Mouse (Mus musculus) stomach, embryonic 16.5 days (tissue): Measurements from ENCODE around the gene Pappa2. TPM values are rescaled to one million over a fixed set of nuclear protein-coding genes. Genes with fewer than 3 reads are reported as not detected.

Experiments
- ATAC-seq: fragments of 200-750 bp; cut with Nextera tagmentation; 2 replicates; pipeline ENCODE4 v1.8.0; 2017; ENCODE audit warnings: moderate number of reproducible peaks, moderate TSS enrichment; ENCODE audit not compliant: insufficient read depth, low FRiP score
- H3K27ac ChIP-seq: fragments of 300-500 bp; sonication (generic); 2 replicates; pipeline ENCODE4 v1.5.1; 2014; ENCODE audit warnings: low read length
- H3K27me3 ChIP-seq: fragments of 300-500 bp; sonication (generic); 2 replicates; pipeline ENCODE4 v1.6.1; 2014; ENCODE audit warnings: low read length, control low read depth, mixed read lengths; ENCODE audit not compliant: control insufficient read depth, insufficient read depth
- H3K36me3 ChIP-seq: fragments of 300-500 bp; sonication (generic); 2 replicates; pipeline ENCODE4 v1.6.1; 2014; ENCODE audit warnings: low read length; ENCODE audit not compliant: control insufficient read depth, insufficient read depth
- H3K4me1 ChIP-seq: fragments of 300-500 bp; sonication (generic); 2 replicates; pipeline ENCODE4 v1.6.1; 2014; ENCODE audit warnings: low read length, control low read depth, mixed read lengths; ENCODE audit not compliant: control insufficient read depth, insufficient read depth
- H3K4me2 ChIP-seq: fragments of 300-500 bp; sonication (generic); 2 replicates; pipeline ENCODE4 v1.6.1; 2014; ENCODE audit warnings: low read depth, low read length, mixed read lengths
- H3K4me3 ChIP-seq: fragments of 300-500 bp; sonication (generic); replicated peaks from 2 replicates; pipeline ENCODE4 v1.5.1; 2014; ENCODE audit warnings: mild to moderate bottlenecking, low read length
- H3K9ac ChIP-seq: fragments of 300-500 bp; sonication (generic); 2 replicates; pipeline ENCODE4 v1.6.1; 2014; ENCODE audit warnings: low read length
- H3K9me3 ChIP-seq: fragments of 300-500 bp; sonication (generic); replicated peaks from 2 replicates; pipeline ENCODE4 v1.6.1; 2016; ENCODE audit warnings: low read length, control low read depth; ENCODE audit not compliant: control insufficient read depth
- WGBS: fragments of 180-500 bp; shearing (Covaris S2); extraction: QIAGEN DNeasy Blood & Tissue Kit; methylation state at CpG from one replicate; pipeline ENCODE4 v1.1.7; 2014; 5-methylcytosine and 5-hydroxymethylcytosine counted together
- polyA plus RNA-seq: library from polyadenylated mRNA; unstranded; fragments of >200 nt; fragmentation: Nextera tagmentation; extraction: Ambion mirVana; gene quantifications from 2 replicates; pipeline ENCODE4 v1.2.1, GENCODE M21; 2015

The Pappa2 gene
- polyA plus RNA-seq, 1 experiment from 2014 or later = 1.1 TPM

DNA sequence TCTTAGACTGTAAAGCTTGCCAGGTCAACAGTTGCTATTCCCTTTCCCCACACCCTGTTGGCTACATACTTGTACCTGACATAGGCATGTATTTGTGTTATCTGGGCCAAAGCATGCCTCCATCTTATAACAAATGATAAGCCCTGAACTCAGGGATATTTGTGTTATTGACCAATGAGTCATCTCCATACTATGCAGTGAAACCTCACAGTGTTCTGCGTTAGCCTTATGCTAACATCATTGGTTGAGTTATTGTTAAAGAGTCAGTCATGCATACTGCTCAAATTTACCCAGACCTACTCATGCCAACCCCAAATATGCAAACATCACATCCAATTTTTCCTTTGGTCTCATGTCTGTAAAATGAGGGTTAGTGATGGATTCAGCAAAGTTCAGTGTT is 279.0 kb downstream of the Pappa2 start:
- Histone ChIP-seq H3K27ac (no peak overlapping the region), H3K9ac (no peak overlapping the region), H3K4me1 (no peaks in the 10 kb centered on the region), H3K4me3 (no peak overlapping the region), H3K4me2 (no peak overlapping the region), H3K27me3 (no peaks in the 10 kb centered on the region), H3K9me3 (no peaks in the 10 kb centered on the region), H3K36me3 (no peaks in the 10 kb centered on the region)
- ATAC-seq = peak; percentile 58; the same call in 1 of the 2 replicates
- 58% methylated on average over 1 of the region's 1 CpGs for WGBS

DNA sequence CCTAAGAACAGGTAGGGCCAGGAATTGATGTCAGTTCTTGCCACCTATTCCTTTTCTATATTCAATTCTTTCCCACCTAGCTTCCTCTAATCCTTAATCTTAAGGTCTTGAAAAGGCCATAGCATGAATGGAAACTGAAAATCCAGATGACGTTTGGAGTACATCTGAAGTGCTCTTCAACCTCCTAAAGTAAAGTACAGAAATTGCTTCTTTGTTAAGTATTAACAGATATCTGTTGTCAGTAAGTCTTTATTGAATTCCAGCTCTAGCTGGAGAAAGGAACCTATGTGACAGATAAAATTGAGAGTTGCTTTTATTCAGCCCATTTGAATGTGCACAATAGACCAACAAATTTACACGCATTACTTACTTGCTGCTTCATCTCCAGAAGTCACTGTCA is 280.1 kb downstream of the Pappa2 start:
- 52% methylated on average over 2 of the region's 2 CpGs for WGBS
- H3K27ac ChIP-seq = no peak overlapping the region
- no peaks in the 10 kb centered on the region for H3K9me3 ChIP-seq
- no peak overlapping the region for H3K4me2 ChIP-seq
- H3K9ac ChIP-seq = no peak overlapping the region
- H3K27me3 ChIP-seq = no peaks in the 10 kb centered on the region
- no peak overlapping the region for H3K4me3 ChIP-seq
- H3K4me1 ChIP-seq = no peaks in the 10 kb centered on the region
- no peak for ATAC-seq
- H3K36me3 ChIP-seq = no peaks in the 10 kb centered on the region

DNA sequence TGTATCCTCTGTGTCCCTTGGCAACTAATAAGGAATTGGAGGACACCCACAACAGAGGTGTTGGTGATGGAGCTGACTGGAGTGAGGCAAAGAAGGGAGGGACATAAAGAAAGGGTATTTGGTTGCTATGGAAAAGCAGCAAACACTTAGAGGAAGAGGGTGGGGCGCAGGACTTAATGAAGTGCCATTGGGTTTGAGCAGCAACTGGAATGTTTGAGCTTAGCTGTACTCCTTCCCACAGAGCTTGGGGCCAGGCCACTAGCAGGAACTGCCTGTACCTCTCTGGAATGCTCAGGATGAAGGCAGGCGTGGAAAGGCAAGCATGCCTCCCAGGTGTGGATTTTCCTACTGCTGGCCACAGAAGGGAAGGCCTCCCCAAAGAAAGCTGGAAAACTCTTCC is 281.0 kb downstream of the Pappa2 start:
- Histone ChIP-seq H3K36me3 (no peaks in the 10 kb centered on the region), H3K27ac (no peak overlapping the region), H3K9me3 (no peaks in the 10 kb centered on the region), H3K4me1 (no peaks in the 10 kb centered on the region), H3K4me2 (no peak overlapping the region), H3K9ac (no peak overlapping the region), H3K4me3 (no peak overlapping the region), H3K27me3 (no peaks in the 10 kb centered on the region)
- 88% methylated on average over 2 of the region's 2 CpGs for WGBS
- no peak for ATAC-seq

DNA sequence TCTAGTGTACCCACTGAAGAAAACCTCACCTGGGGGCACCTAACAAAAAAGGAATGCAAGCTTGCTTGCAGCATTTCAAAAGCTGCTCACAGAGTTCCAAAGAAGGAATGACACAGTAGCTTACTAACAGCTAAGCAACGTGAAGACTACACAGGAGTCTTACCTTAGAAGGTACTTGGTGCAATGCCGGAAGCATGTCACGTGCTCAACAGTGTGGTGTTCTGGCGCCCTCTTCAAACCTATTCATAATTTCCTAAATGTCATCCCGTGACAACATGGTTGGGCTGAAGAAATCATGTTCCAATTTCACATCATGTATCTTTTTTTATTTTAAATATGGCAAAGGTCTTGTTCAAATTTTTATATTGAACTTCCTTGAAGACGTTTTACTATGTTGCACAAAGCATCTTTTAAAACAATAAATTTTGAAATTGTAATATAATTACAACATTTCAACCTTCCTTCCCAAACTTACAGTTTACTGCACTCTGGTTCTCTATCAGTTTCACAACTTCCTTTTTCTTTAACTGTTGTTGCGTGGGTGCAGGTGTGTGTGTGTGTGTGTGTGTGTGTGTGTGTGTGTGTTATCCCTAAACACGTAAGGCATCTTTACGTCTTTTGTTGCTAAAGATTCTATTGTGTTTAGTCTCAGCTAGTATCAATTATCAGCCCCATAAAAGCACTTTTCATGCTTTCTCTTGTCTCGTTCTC is 282.3 kb downstream of the Pappa2 start:
- no peak overlapping the region for H3K4me3 ChIP-seq
- no peak overlapping the region for H3K27ac ChIP-seq
- H3K9ac ChIP-seq = no peak overlapping the region
- H3K9me3 ChIP-seq = no peaks in the 10 kb centered on the region
- no peaks in the 10 kb centered on the region for H3K36me3 ChIP-seq
- no peaks in the 10 kb centered on the region for H3K4me1 ChIP-seq
- WGBS = 85% methylated on average over 10 of the region's 10 CpGs
- H3K4me2 ChIP-seq = no peak overlapping the region
- H3K27me3 ChIP-seq = no peaks in the 10 kb centered on the region
- no peak for ATAC-seq

DNA sequence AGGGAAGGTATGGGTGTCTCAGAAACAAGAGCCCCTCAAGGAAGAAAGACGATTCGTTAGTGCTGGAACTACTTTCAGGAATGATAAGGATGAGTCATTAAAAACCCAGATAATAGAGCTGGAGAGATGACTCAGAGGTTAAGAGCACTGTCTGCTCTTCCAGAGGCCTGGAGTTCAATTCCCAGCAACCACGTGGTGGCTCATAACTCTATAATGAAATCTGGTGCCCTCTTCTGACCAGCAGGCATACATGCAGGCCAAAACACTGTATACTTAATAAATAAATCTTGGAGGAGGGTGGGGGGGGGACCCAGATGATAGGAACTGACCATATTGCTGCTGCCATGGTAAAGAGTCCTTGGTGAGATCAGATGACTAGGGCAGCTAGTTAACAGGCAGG is 282.9 kb downstream of the Pappa2 start:
- no peak overlapping the region for H3K4me2 ChIP-seq
- H3K4me3 ChIP-seq = no peak overlapping the region
- no peaks in the 10 kb centered on the region for H3K36me3 ChIP-seq
- WGBS = 64% methylated on average over 3 of the region's 3 CpGs
- H3K27me3 ChIP-seq = no peaks in the 10 kb centered on the region
- no peaks in the 10 kb centered on the region for H3K9me3 ChIP-seq
- no peaks in the 10 kb centered on the region for H3K4me1 ChIP-seq
- H3K27ac ChIP-seq = no peak overlapping the region
- no peak for ATAC-seq
- no peak overlapping the region for H3K9ac ChIP-seq

DNA sequence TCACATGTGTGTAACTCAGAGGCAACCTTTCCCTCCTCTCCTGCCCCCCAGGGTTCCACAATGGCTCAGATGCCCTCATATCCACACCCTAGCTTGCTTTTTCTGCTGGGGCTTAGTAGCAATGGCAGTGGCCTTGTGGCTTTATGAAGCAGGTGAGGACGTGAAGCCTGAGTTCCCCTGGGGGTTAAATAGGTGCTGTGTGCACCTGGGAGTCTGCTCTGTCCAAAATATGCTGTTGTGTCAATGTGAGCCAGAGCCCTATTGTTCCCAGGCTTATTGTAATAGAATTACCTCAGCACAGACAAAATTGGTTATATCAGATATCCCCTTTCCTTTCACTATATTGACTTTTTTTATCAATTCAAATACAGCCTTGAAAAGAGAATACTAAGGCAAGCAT is 292.6 kb downstream of the Pappa2 start:
- H3K4me2 ChIP-seq = no peak overlapping the region
- H3K36me3 ChIP-seq = no peaks in the 10 kb centered on the region
- no peaks in the 10 kb centered on the region for H3K27me3 ChIP-seq
- no peak overlapping the region for H3K4me3 ChIP-seq
- WGBS = 41% methylated on average over 1 of the region's 1 CpGs
- no peaks in the 10 kb centered on the region for H3K9me3 ChIP-seq
- no peaks in the 10 kb centered on the region for H3K4me1 ChIP-seq
- no peak overlapping the region for H3K27ac ChIP-seq
- ATAC-seq = no peak
- H3K9ac ChIP-seq = no peak overlapping the region

DNA sequence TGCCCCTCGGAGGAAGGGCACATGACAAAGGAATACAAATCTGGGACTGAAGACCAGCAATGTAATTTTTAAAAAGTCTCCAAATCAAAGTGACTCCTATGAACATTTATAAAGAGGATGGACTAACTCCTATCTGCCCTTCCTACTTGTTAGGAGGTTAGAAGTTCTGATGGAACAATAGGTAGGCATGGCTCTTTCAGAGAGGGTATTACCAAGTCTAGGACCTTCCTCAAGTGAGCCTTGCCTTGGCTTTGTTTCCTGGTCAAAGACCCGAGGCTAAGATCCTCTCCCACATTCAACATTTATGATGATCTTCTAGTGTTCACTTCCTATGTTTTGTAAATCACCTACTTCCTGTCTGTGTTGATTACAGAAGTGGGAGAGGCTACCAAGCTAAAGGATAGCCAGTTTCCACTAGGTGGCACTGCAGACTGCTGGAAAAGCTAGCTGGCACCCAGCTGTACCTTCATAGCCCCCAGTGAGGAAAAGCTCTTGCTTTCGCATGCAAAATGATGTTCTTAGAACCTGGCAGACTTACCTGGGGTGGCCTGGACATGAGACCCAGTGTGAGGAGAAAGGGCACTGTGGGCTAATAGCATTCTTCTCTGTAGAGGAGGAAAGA is 310.2 kb downstream of the Pappa2 start:
- WGBS = 41% methylated on average over 3 of the region's 3 CpGs
- no peaks in the 10 kb centered on the region for H3K27me3 ChIP-seq
- no peak overlapping the region for H3K4me2 ChIP-seq
- no peak overlapping the region for H3K27ac ChIP-seq
- no peaks in the 10 kb centered on the region for H3K36me3 ChIP-seq
- H3K4me1 ChIP-seq = no peaks in the 10 kb centered on the region
- peak; percentile 75; the same call in 1 of the 2 replicates for ATAC-seq
- no peaks in the 10 kb centered on the region for H3K9me3 ChIP-seq
- H3K4me3 ChIP-seq = no peak overlapping the region
- no peak overlapping the region for H3K9ac ChIP-seq

DNA sequence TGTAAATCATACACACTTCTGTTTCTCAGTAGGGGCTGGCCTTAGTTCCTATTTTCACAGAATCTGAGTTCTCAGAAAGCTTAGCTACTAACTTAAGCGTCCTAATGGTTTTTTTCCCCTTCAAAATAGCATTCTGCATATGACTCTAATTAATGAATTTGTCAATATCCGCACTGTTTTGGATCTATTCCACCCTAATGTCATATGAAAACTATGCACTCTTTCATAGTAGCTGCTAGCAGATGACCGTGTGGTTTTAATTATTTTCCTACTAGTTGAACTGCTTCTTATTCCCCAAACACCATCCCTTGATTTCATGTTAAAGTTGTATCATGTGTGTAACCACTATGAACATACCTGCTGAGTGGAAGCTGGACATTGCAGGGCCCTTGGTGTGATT is 314.3 kb downstream of the Pappa2 start:
- H3K4me3 ChIP-seq = no peak overlapping the region
- no peaks in the 10 kb centered on the region for H3K4me1 ChIP-seq
- H3K9me3 ChIP-seq = no peaks in the 10 kb centered on the region
- H3K36me3 ChIP-seq = no peaks in the 10 kb centered on the region
- H3K27ac ChIP-seq = no peak overlapping the region
- H3K4me2 ChIP-seq = no peak overlapping the region
- 74% methylated on average over 3 of the region's 3 CpGs for WGBS
- no peaks in the 10 kb centered on the region for H3K27me3 ChIP-seq
- H3K9ac ChIP-seq = no peak overlapping the region
- no peak for ATAC-seq
